Mouse (Mus musculus): ENCODE measurements at regions not wholly inside any gene's neighbourhood (a gene's known extent, or its start where the extent isn't known, plus 50 kb on each side); places are given as distances from the start of the nearest gene placed in this dataset.

DNA sequence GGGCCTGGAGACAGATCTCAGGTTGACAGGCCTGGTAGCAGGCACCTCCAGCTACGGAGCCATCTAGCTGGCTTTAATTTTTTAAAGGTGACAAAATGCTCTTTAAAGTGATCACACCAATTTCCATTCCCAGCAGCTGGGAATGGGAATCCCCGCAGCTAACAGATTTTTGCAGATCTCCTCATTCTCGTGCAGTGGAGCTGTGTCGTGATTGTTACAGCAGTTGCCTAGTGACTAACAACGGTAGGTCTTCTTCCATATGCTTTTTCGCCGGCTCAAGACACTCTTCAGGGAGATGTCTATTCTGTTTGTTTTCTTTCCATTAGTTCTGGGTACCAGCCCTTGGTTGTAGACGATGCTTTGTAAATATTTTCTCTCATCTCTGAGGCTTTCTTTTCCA is 109.3 kb downstream of the Bcl2l11 start:
- ATAC-seq (ENCODE audit: low FRiP score, low TSS enrichment): no peak
- no peak overlapping the region for H3K9ac ChIP-seq (ENCODE audit: low read depth, low read length)
- WGBS: 55% methylated on average over 8 of the region's 8 CpGs
- no peaks in the 10 kb centered on the region for H3K9me3 ChIP-seq (ENCODE audit: control insufficient read depth, low read length)
- no peak overlapping the region for H3K4me2 ChIP-seq (replicated peaks; ENCODE audit: low read depth, low read length)
- H3K27me3 ChIP-seq (ENCODE audit: control insufficient read depth, insufficient read depth, low read length): no peaks in the 10 kb centered on the region
- no peaks in the 10 kb centered on the region for H3K36me3 ChIP-seq (ENCODE audit: control insufficient read depth, insufficient read depth, low read length)
- H3K4me1 ChIP-seq (ENCODE audit: control insufficient read depth, insufficient read depth, low read length): peaks cover 9% of the 10 kb centered on the region; the same call in 1 of the 2 replicates
- H3K27ac ChIP-seq (ENCODE audit: low read depth, low read length): no peak overlapping the region
- no peak overlapping the region for H3K4me3 ChIP-seq (ENCODE audit: low read length)

DNA sequence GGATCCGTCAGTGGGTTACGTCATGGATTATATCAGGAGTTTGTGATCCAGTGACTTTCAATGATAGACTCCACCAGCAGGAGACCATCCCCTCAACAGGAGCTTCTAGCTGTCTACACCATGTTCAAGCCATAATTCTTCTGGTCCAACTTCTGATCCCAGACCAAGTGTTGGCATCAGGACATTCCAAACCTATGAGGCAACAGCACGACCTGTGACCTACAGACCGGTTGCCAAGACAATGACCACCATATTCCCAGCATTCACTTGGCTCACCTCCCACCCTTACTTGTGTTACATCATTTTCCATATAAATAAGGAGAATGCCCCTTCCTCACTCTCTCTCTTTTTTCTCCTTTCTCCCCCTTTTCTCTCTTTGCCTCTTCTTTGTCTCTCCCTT is 113.6 kb downstream of the Bcl2l11 start:
- 88% methylated on average over 4 of the region's 4 CpGs for WGBS
- no peaks in the 10 kb centered on the region for H3K9me3 ChIP-seq (ENCODE audit: control insufficient read depth, low read length)
- no peak overlapping the region for H3K4me3 ChIP-seq (ENCODE audit: low read length)
- no peaks in the 10 kb centered on the region for H3K27me3 ChIP-seq (ENCODE audit: control insufficient read depth, insufficient read depth, low read length)
- ATAC-seq (ENCODE audit: low FRiP score, low TSS enrichment): no peak
- no peak overlapping the region for H3K4me2 ChIP-seq (replicated peaks; ENCODE audit: low read depth, low read length)
- no peak overlapping the region for H3K27ac ChIP-seq (ENCODE audit: low read depth, low read length)
- no peak overlapping the region for H3K9ac ChIP-seq (ENCODE audit: low read depth, low read length)
- H3K36me3 ChIP-seq (ENCODE audit: control insufficient read depth, insufficient read depth, low read length): no peaks in the 10 kb centered on the region
- H3K4me1 ChIP-seq (ENCODE audit: control insufficient read depth, insufficient read depth, low read length): peaks cover 11% of the 10 kb centered on the region

DNA sequence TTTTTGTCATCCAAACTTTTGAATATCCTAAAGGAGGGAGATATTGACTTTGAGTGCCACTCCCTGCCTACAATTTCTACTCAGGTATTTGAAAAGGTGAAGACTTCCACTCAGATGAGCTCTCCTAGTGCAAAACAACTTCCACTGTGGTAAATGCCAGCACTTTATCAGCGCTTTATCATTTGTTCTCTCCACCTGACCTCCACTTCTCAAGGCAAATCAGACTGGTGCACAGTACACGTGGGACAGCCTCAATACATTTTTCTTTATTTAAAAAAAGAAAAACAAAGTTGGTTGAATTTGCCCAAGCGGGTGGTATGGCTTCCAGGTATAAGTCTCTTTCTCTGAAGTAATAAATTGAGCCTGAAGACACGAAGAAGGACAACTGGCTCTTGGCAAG is 114.2 kb downstream of the Bcl2l11 start:
- Histone ChIP-seq H3K9ac (ENCODE audit: low read depth, low read length) (no peak overlapping the region), H3K27ac (ENCODE audit: low read depth, low read length) (no peak overlapping the region), H3K4me3 (ENCODE audit: low read length) (no peak overlapping the region), H3K4me2 (replicated peaks; ENCODE audit: low read depth, low read length) (no peak overlapping the region), H3K9me3 (ENCODE audit: control insufficient read depth, low read length) (no peaks in the 10 kb centered on the region), H3K27me3 (ENCODE audit: control insufficient read depth, insufficient read depth, low read length) (no peaks in the 10 kb centered on the region), H3K36me3 (ENCODE audit: control insufficient read depth, insufficient read depth, low read length) (no peaks in the 10 kb centered on the region), H3K4me1 (ENCODE audit: control insufficient read depth, insufficient read depth, low read length) (peaks cover 11% of the 10 kb centered on the region)
- no peak for ATAC-seq (ENCODE audit: low FRiP score, low TSS enrichment)
- WGBS: 55% methylated on average over 4 of the region's 4 CpGs

DNA sequence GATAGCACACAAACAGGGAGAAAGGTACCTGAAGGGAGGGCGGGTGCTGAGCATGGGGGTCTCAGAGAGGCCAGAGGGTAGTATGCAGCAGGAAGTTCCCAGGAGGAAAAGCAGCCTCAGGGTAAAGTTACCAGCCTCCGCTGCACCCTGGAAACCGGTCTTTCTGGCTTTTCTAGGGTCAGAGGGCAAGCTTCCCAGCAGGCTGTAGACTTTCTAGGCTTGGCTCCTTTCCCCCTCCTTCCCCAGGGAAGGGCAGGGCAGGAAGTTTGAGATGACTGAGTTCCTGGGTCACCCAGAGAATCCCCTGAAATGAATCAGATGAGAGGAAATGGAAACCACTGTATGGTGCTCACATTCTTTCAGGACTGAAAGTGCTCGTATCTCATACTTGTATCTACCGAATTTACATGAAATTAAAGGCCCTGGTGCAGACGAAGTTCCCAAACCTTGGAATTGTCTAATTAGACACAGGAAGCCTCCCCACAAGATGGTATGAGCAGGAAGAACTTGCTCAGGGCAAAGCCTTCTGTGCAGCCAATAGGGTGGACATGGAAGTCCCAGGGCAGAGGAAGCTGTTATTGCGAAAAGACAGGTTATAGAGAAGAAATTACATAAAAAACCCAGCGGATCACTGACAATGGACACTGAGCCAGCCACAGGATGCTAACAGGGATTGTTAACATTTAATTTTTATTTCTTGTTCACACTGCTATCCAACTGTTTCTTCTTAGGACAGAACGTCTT is 114.9 kb downstream of the Bcl2l11 start:
- Histone ChIP-seq H3K27ac (ENCODE audit: low read depth, low read length) (0 out of 2 replicates have a peak overlapping the region, but pooled peaks have one; percentile 42), H3K9ac (ENCODE audit: low read depth, low read length) (no peak overlapping the region)
- 0 out of 2 replicates have a peak, but pooled peaks have one; percentile 55 for ATAC-seq (ENCODE audit: low FRiP score, low TSS enrichment)

DNA sequence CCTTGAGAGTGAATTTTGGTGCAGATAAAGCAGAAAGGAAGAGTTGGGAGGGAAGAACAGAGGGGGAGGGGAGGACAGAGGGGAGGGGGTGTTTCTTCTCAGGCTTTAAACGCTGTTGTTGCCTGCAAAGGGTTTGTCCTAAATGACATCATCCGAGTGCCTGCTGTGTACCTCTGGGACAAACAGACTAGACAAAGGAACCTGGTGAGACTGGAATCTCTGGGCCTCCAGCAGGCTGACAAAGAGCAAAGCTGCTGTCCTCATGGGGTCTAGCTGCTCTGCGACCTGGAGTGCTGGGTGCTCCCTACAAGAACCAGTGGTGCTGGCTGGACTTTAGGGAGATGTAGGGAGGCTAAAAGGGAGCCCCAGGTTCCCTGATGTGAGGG is 115.4 kb downstream of the Bcl2l11 start:
- ATAC-seq (ENCODE audit: low FRiP score, low TSS enrichment): no peak
- H3K27me3 ChIP-seq (ENCODE audit: control insufficient read depth, insufficient read depth, low read length): no peaks in the 10 kb centered on the region
- H3K4me1 ChIP-seq (ENCODE audit: control insufficient read depth, insufficient read depth, low read length): peaks cover 11% of the 10 kb centered on the region
- no peaks in the 10 kb centered on the region for H3K9me3 ChIP-seq (ENCODE audit: control insufficient read depth, low read length)
- 22% methylated on average over 3 of the region's 3 CpGs for WGBS
- H3K4me2 ChIP-seq (replicated peaks; ENCODE audit: low read depth, low read length): no peak overlapping the region
- H3K9ac ChIP-seq (ENCODE audit: low read depth, low read length): no peak overlapping the region
- H3K4me3 ChIP-seq (ENCODE audit: low read length): no peak overlapping the region
- peak overlapping the region; percentile 4; the same call in 1 of the 2 replicates for H3K27ac ChIP-seq (ENCODE audit: low read depth, low read length)
- no peaks in the 10 kb centered on the region for H3K36me3 ChIP-seq (ENCODE audit: control insufficient read depth, insufficient read depth, low read length)

More for the DNA sequence above, 114.9 kb downstream of the Bcl2l11 start:
- no peak overlapping the region for H3K4me3 ChIP-seq (ENCODE audit: low read length)
- no peak overlapping the region for H3K4me2 ChIP-seq (replicated peaks; ENCODE audit: low read depth, low read length)
- H3K9me3 ChIP-seq (ENCODE audit: control insufficient read depth, low read length): no peaks in the 10 kb centered on the region
- no peaks in the 10 kb centered on the region for H3K27me3 ChIP-seq (ENCODE audit: control insufficient read depth, insufficient read depth, low read length)
- peaks cover 11% of the 10 kb centered on the region for H3K4me1 ChIP-seq (ENCODE audit: control insufficient read depth, insufficient read depth, low read length)
- H3K36me3 ChIP-seq (ENCODE audit: control insufficient read depth, insufficient read depth, low read length): no peaks in the 10 kb centered on the region
- WGBS: 37% methylated on average over 9 of the region's 9 CpGs

DNA sequence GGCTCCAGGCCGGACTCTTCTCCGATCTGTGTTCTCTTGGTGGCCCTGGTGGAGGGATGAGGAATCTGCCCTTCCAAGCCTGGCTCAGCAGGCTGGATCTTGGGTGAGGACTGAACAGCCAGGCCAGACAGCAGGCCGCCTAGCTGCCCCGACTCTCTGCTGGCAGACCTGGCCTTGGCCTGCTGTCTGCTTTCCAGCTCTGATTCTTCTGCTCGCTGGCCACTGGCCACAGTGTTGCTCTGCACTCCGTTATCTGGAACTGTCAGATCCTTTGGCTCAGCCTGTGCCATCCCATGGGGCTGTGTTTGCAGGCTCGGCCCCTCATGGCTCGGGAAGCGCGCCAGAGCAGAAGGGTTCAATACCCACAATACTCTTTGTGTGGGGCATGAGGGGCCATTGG is 119.7 kb downstream of the Bcl2l11 start:
- Histone ChIP-seq H3K27me3 (ENCODE audit: control insufficient read depth, insufficient read depth, low read length) (no peaks in the 10 kb centered on the region), H3K36me3 (ENCODE audit: control insufficient read depth, insufficient read depth, low read length) (no peaks in the 10 kb centered on the region), H3K9ac (ENCODE audit: low read depth, low read length) (no peak overlapping the region), H3K4me2 (replicated peaks; ENCODE audit: low read depth, low read length) (no peak overlapping the region), H3K4me1 (ENCODE audit: control insufficient read depth, insufficient read depth, low read length) (peaks cover 7% of the 10 kb centered on the region), H3K9me3 (ENCODE audit: control insufficient read depth, low read length) (no peaks in the 10 kb centered on the region), H3K4me3 (ENCODE audit: low read length) (no peak overlapping the region), H3K27ac (ENCODE audit: low read depth, low read length) (no peak overlapping the region)
- ATAC-seq (ENCODE audit: low FRiP score, low TSS enrichment): no peak
- 85% methylated on average over 10 of the region's 10 CpGs for WGBS

DNA sequence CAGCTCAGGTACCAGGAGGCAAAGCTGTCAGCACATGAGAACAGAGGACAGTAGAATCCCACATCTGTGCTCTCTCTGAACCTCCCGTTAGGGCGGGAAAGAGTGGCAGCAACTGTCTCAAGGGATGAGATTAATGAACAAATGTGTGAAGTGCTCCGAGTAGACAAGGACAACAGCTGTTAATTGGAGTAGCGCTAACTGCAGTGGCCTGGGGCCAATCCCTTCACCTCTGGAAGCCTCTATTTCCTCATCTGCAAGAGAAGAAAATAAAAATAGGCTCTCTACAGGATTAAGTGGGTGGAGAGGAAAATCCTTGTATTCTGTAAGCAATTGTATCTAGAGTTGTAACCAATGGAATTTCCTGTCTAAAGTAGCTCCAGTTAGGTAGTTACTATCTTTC is 122.1 kb downstream of the Bcl2l11 start:
- H3K9me3 ChIP-seq (ENCODE audit: control insufficient read depth, low read length): no peaks in the 10 kb centered on the region
- H3K27me3 ChIP-seq (ENCODE audit: control insufficient read depth, insufficient read depth, low read length): no peaks in the 10 kb centered on the region
- no peaks in the 10 kb centered on the region for H3K36me3 ChIP-seq (ENCODE audit: control insufficient read depth, insufficient read depth, low read length)
- no peak for ATAC-seq (ENCODE audit: low FRiP score, low TSS enrichment)
- 19% methylated on average over 4 of the region's 4 CpGs for WGBS
- no peak overlapping the region for H3K4me3 ChIP-seq (ENCODE audit: low read length)
- no peak overlapping the region for H3K4me2 ChIP-seq (replicated peaks; ENCODE audit: low read depth, low read length)
- H3K9ac ChIP-seq (ENCODE audit: low read depth, low read length): no peak overlapping the region; the same call in 1 of the 2 replicates
- no peak overlapping the region for H3K27ac ChIP-seq (ENCODE audit: low read depth, low read length)
- no peaks in the 10 kb centered on the region for H3K4me1 ChIP-seq (ENCODE audit: control insufficient read depth, insufficient read depth, low read length)

DNA sequence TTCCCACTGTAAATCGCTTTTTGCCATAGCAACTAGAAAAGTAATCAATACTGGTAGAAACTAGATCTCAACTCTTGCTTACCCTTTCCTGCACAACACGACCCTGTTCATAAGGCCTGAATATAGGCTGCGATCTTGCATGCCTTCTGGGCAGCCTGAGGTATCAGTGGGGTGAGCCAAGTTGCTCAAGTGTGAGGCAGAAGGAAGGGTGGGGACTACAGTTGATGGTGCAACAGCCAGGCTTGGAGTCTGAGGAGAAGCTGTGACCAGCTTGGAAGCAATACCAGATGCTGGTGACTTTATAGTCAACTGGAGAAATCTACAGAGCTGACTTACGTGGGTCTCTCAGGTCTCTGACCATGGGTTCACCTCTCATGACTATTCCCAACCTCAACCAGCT is 123.3 kb downstream of the Bcl2l11 start:
- Histone ChIP-seq H3K27ac (ENCODE audit: low read depth, low read length) (no peak overlapping the region), H3K36me3 (ENCODE audit: control insufficient read depth, insufficient read depth, low read length) (no peaks in the 10 kb centered on the region), H3K27me3 (ENCODE audit: control insufficient read depth, insufficient read depth, low read length) (no peaks in the 10 kb centered on the region), H3K9me3 (ENCODE audit: control insufficient read depth, low read length) (no peaks in the 10 kb centered on the region), H3K4me1 (ENCODE audit: control insufficient read depth, insufficient read depth, low read length) (no peaks in the 10 kb centered on the region), H3K4me2 (replicated peaks; ENCODE audit: low read depth, low read length) (no peak overlapping the region), H3K4me3 (ENCODE audit: low read length) (no peak overlapping the region), H3K9ac (ENCODE audit: low read depth, low read length) (no peak overlapping the region)
- ATAC-seq (ENCODE audit: low FRiP score, low TSS enrichment): no peak
- WGBS: 88% methylated on average over 4 of the region's 4 CpGs

DNA sequence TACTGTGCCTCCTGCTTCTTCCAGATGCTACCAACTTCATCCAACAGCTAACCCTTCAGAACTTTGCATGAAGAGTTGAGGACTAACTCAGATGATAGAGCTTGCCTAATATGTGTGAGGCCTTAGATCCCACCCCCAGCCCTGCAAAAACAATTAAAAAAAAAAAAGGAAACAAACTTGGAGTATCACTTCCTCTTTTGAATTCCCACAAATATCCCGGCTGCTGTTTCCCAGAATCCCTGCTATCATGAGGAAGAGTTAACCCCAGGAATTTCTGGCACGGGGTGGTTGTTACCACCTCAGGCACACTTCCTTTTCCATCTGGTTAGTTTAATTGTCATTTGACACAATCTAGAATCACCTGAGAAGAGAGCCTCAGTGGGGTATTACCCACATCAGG is 123.8 kb downstream of the Bcl2l11 start:
- Histone ChIP-seq H3K4me2 (replicated peaks; ENCODE audit: low read depth, low read length) (no peak overlapping the region), H3K27me3 (ENCODE audit: control insufficient read depth, insufficient read depth, low read length) (no peaks in the 10 kb centered on the region), H3K4me1 (ENCODE audit: control insufficient read depth, insufficient read depth, low read length) (no peaks in the 10 kb centered on the region), H3K9ac (ENCODE audit: low read depth, low read length) (no peak overlapping the region), H3K9me3 (ENCODE audit: control insufficient read depth, low read length) (no peaks in the 10 kb centered on the region), H3K36me3 (ENCODE audit: control insufficient read depth, insufficient read depth, low read length) (no peaks in the 10 kb centered on the region), H3K4me3 (ENCODE audit: low read length) (no peak overlapping the region), H3K27ac (ENCODE audit: low read depth, low read length) (no peak overlapping the region)
- WGBS: 86% methylated on average over 2 of the region's 2 CpGs
- ATAC-seq (ENCODE audit: low FRiP score, low TSS enrichment): no peak

Data from kidney, embryonic 14.5 days (tissue).